In genomic region chr4:123239361-123240203, GRCm38 (mm10) we compare ENCODE assay signal across 7 mouse cellular contexts. TPM values are rescaled to one million over a fixed set of nuclear protein-coding genes. Genes with fewer than 3 reads are reported as not detected.
DNase-seq lines count a peak whose midpoint lies in the region; ATAC-seq lines count a peak whose summit lies in the region.

No protein-coding gene starts in this region.

- H3K4me3 ChIP-seq in embryonic facial prominence, embryonic 14.5 days (ENCODE audit: low read depth, low read length): peak overlapping the region; percentile 32
- H3K4me3 ChIP-seq in heart, embryonic 13.5 days: peak overlapping the region; percentile 44
- peak overlapping the region; percentile 39 for H3K4me3 ChIP-seq in kidney, embryonic 15.5 days (replicated peaks)
- H3K4me3 ChIP-seq in stomach, embryonic 15.5 days (replicated peaks): peak overlapping the region; percentile 30

- H3K4me1 ChIP-seq in embryonic facial prominence, embryonic 14.5 days (ENCODE audit: control insufficient read depth, insufficient read depth, low read length): peaks cover 23% of the 10 kb centered on the region
- peaks cover 60% of the 10 kb centered on the region for H3K4me1 ChIP-seq in heart, embryonic 13.5 days
- peaks cover 67% of the 10 kb centered on the region for H3K4me1 ChIP-seq in kidney, embryonic 15.5 days
- H3K4me1 ChIP-seq in stomach, embryonic 15.5 days: peaks cover 20% of the 10 kb centered on the region; the same call in 1 of the 2 replicates

- H3K27ac ChIP-seq in embryonic facial prominence, embryonic 14.5 days (replicated peaks; ENCODE audit: low read depth, low read length): peak overlapping the region; percentile 56
- H3K27ac ChIP-seq in heart, embryonic 13.5 days (replicated peaks): peak overlapping the region; percentile 73
- H3K27ac ChIP-seq in kidney, embryonic 15.5 days: peak overlapping the region; percentile 93
- peak overlapping the region; percentile 82 for H3K27ac ChIP-seq in stomach, embryonic 15.5 days

- peak overlapping the region; percentile 69 for H3K4me2 ChIP-seq in embryonic facial prominence, embryonic 14.5 days (ENCODE audit: low read depth, low read length)
- peak overlapping the region; percentile 71 for H3K4me2 ChIP-seq in heart, embryonic 13.5 days
- H3K4me2 ChIP-seq in kidney, embryonic 15.5 days: peak overlapping the region; percentile 78
- peak overlapping the region; percentile 72 for H3K4me2 ChIP-seq in stomach, embryonic 15.5 days

- no peaks in the 10 kb centered on the region for H3K36me3 ChIP-seq in embryonic facial prominence, embryonic 14.5 days (ENCODE audit: control insufficient read depth, insufficient read depth, low read length)
- H3K36me3 ChIP-seq in heart, embryonic 13.5 days: peaks cover 6% of the 10 kb centered on the region; the same call in 1 of the 2 replicates
- H3K36me3 ChIP-seq in kidney, embryonic 15.5 days: peaks cover 37% of the 10 kb centered on the region
- no peaks in the 10 kb centered on the region for H3K36me3 ChIP-seq in stomach, embryonic 15.5 days

- H3K9ac ChIP-seq in embryonic facial prominence, embryonic 14.5 days (ENCODE audit: low read depth, low read length): peak overlapping the region; percentile 54
- H3K9ac ChIP-seq in heart, embryonic 13.5 days: peak overlapping the region; percentile 72
- peak overlapping the region; percentile 32; the same call in 1 of the 2 replicates for H3K9ac ChIP-seq in kidney, embryonic 15.5 days
- 0 out of 2 replicates have a peak overlapping the region, but pooled peaks have one; percentile 2 for H3K9ac ChIP-seq in stomach, embryonic 15.5 days

- H3K9me3 ChIP-seq in embryonic facial prominence, embryonic 14.5 days (ENCODE audit: control insufficient read depth, low read length): no peaks in the 10 kb centered on the region
- no peaks in the 10 kb centered on the region for H3K9me3 ChIP-seq in heart, embryonic 13.5 days
- H3K9me3 ChIP-seq in kidney, embryonic 15.5 days (replicated peaks): no peaks in the 10 kb centered on the region
- H3K9me3 ChIP-seq in stomach, embryonic 15.5 days: no peaks in the 10 kb centered on the region

- WGBS in embryonic facial prominence, embryonic 14.5 days: 14% methylated on average over 10 of the region's 58 CpGs
- WGBS in heart, embryonic 13.5 days: 8% methylated on average over 58 of the region's 58 CpGs
- 3% methylated on average over 57 of the region's 58 CpGs for WGBS in kidney, embryonic 15.5 days
- 9% methylated on average over 53 of the region's 58 CpGs for WGBS in stomach, embryonic 15.5 days

- H3K27me3 ChIP-seq in embryonic facial prominence, embryonic 14.5 days (replicated peaks; ENCODE audit: control insufficient read depth, insufficient read depth, low read length): peaks cover 24% of the 10 kb centered on the region
- peaks cover 33% of the 10 kb centered on the region for H3K27me3 ChIP-seq in heart, embryonic 13.5 days (replicated peaks)
- H3K27me3 ChIP-seq in kidney, embryonic 15.5 days: no peaks in the 10 kb centered on the region; the same call in 1 of the 2 replicates
- 0 out of 2 replicates have a peak, but pooled peaks cover 6% of the 10 kb centered on the region for H3K27me3 ChIP-seq in stomach, embryonic 15.5 days (replicated peaks)

- peak; percentile 48 for DNase-seq in adrenal gland, postnatal 25 days
- DNase-seq in embryonic facial prominence, embryonic 14.5 days (ENCODE audit: low spot score): peak; percentile 80
- peak; percentile 24 for DNase-seq in lung, postnatal 25 days (ENCODE audit: low spot score)
- DNase-seq in left cerebral cortex, adult 11 months (ENCODE audit: low spot score): no peak

- ATAC-seq in embryonic facial prominence, embryonic 14.5 days (ENCODE audit: low read depth): peak; percentile 84
- 0 out of 2 replicates have a peak, but pooled peaks have one; percentile 16 for ATAC-seq in heart, embryonic 13.5 days (ENCODE audit: extremely low read depth, insufficient number of reproducible peaks, low FRiP score, low TSS enrichment)
- ATAC-seq in kidney, embryonic 15.5 days (replicated peaks; ENCODE audit: low FRiP score): peak; percentile 88
- ATAC-seq in stomach, embryonic 15.5 days (ENCODE audit: insufficient read depth, low FRiP score, low read depth): peak; percentile 63

RNA-seq across cellular contexts. Expression of gene Heyl, which starts 6.2 kb away (rescaled TPM):
- 3.8 and 4.0 TPM in 2 replicates for total RNA-seq in adrenal gland, postnatal 25 days (2021)
- 18.4 and 19.1 TPM in 2 replicates for polyA plus RNA-seq in embryonic facial prominence, embryonic 14.5 days (2014; fragmentation: Nextera tagmentation; extraction: Ambion mirVana)
- 9.2 and 9.3 TPM in 2 replicates for polyA plus RNA-seq in heart, embryonic 13.5 days (2015; fragmentation: Nextera tagmentation; extraction: Ambion mirVana)
- 44.2 and 47.7 TPM in 2 replicates for polyA plus RNA-seq in kidney, embryonic 15.5 days (2015; fragmentation: Nextera tagmentation; extraction: Ambion mirVana)
- 14.1 and 18.9 TPM in 2 replicates for polyA plus RNA-seq in stomach, embryonic 15.5 days (2015; fragmentation: Nextera tagmentation; extraction: Ambion mirVana)

RNA-seq across cellular contexts. Expression of gene Pabpc4, which starts 22.6 kb away (rescaled TPM):
- total RNA-seq in adrenal gland, postnatal 25 days (2021): 97.7 and 112 TPM in 2 replicates
- polyA plus RNA-seq in embryonic facial prominence, embryonic 14.5 days (2014; fragmentation: Nextera tagmentation; extraction: Ambion mirVana): 60.4 and 60.8 TPM in 2 replicates
- 52.0 and 56.4 TPM in 2 replicates for polyA plus RNA-seq in heart, embryonic 13.5 days (2015; fragmentation: Nextera tagmentation; extraction: Ambion mirVana)
- 45.3 and 47.4 TPM in 2 replicates for polyA plus RNA-seq in kidney, embryonic 15.5 days (2015; fragmentation: Nextera tagmentation; extraction: Ambion mirVana)
- 49.0 and 50.2 TPM in 2 replicates for polyA plus RNA-seq in stomach, embryonic 15.5 days (2015; fragmentation: Nextera tagmentation; extraction: Ambion mirVana)

RNA-seq across cellular contexts. Expression of gene Nt5c1a, which starts 38.3 kb away (rescaled TPM):
- total RNA-seq in adrenal gland, postnatal 25 days (2021): 42.0 and 42.8 TPM in 2 replicates
- 0.22 TPM in 1 of 2 replicates, not detected in the other for polyA plus RNA-seq in embryonic facial prominence, embryonic 14.5 days (2014; fragmentation: Nextera tagmentation; extraction: Ambion mirVana)
- 0.83 and 1.1 TPM in 2 replicates for polyA plus RNA-seq in heart, embryonic 13.5 days (2015; fragmentation: Nextera tagmentation; extraction: Ambion mirVana)
- polyA plus RNA-seq in kidney, embryonic 15.5 days (2015; fragmentation: Nextera tagmentation; extraction: Ambion mirVana): 0.25 and 0.49 TPM in 2 replicates
- not detected in 2 replicates for polyA plus RNA-seq in stomach, embryonic 15.5 days (2015; fragmentation: Nextera tagmentation; extraction: Ambion mirVana)

RNA-seq across cellular contexts. Expression of gene Hpcal4, which starts 56.6 kb away (rescaled TPM):
- total RNA-seq in adrenal gland, postnatal 25 days (2021): 2.0 and 3.6 TPM in 2 replicates
- polyA plus RNA-seq in embryonic facial prominence, embryonic 14.5 days (2014; fragmentation: Nextera tagmentation; extraction: Ambion mirVana): 0.50 and 0.81 TPM in 2 replicates
- 1.6 and 1.7 TPM in 2 replicates for polyA plus RNA-seq in heart, embryonic 13.5 days (2015; fragmentation: Nextera tagmentation; extraction: Ambion mirVana)
- 1.3 TPM in 2 replicates for polyA plus RNA-seq in kidney, embryonic 15.5 days (2015; fragmentation: Nextera tagmentation; extraction: Ambion mirVana)
- 3.5 and 3.6 TPM in 2 replicates for polyA plus RNA-seq in stomach, embryonic 15.5 days (2015; fragmentation: Nextera tagmentation; extraction: Ambion mirVana)

Comparison
In these comparisons a context has a peak if more than half of its experiments do, and no peak if none do; other contexts are left out.
1. ATAC-seq: peak in every context shown above with its lines; median percentile 88 in kidney, embryonic 15.5 days; 84 in embryonic facial prominence, embryonic 14.5 days; 63 in stomach, embryonic 15.5 days; 16 in heart, embryonic 13.5 days.
2. H3K9ac ChIP-seq: peak in every context shown above with its lines; median percentile 72 in heart, embryonic 13.5 days; 54 in embryonic facial prominence, embryonic 14.5 days; 32 in kidney, embryonic 15.5 days; 2 in stomach, embryonic 15.5 days.